Mouse (Mus musculus) midbrain, embryonic 11.5 days (tissue): ENCODE measurements around the gene Nr2f2. TPM values are rescaled to one million over a fixed set of nuclear protein-coding genes. Genes with fewer than 3 reads are reported as not detected.
A peak's percentile ranks its signal among the peaks of the same experiment; 100 is the strongest.

Source experiments
- ATAC-seq: fragments of 200-750 bp; cut with Nextera tagmentation; 2 replicates; pipeline ENCODE4 v1.8.0; 2017; ENCODE audit warnings: moderate TSS enrichment, moderate library complexity; ENCODE audit not compliant: low FRiP score
- DNase-seq: peaks from one replicate; pipeline ENCODE4 v3.0.0; 2015; ENCODE audit warnings: low spot score; ENCODE audit errors: missing footprints
- H3K27ac ChIP-seq: fragments of 300-500 bp; sonication (generic); 2 replicates; pipeline ENCODE4 v1.5.1; 2014; ENCODE audit warnings: low read depth, low read length
- H3K27me3 ChIP-seq: fragments of 300-500 bp; sonication (generic); 2 replicates; pipeline ENCODE4 v1.6.1; 2014; ENCODE audit warnings: mild to moderate bottlenecking, low read length, moderate library complexity, mixed read lengths; ENCODE audit not compliant: control insufficient read depth, insufficient read depth
- H3K36me3 ChIP-seq: fragments of 300-500 bp; sonication (generic); 2 replicates; pipeline ENCODE4 v1.6.1; 2014; ENCODE audit warnings: mild to moderate bottlenecking, low read length, moderate library complexity, mixed read lengths; ENCODE audit not compliant: control insufficient read depth, insufficient read depth
- H3K4me1 ChIP-seq: fragments of 300-500 bp; sonication (generic); 2 replicates; pipeline ENCODE4 v1.6.1; 2014; ENCODE audit warnings: low read length; ENCODE audit not compliant: control insufficient read depth, insufficient read depth
- H3K4me2 ChIP-seq: fragments of 300-500 bp; sonication (generic); 2 replicates; pipeline ENCODE4 v1.6.1; 2014; ENCODE audit warnings: mild to moderate bottlenecking, moderate library complexity
- H3K4me3 ChIP-seq: fragments of 300-500 bp; sonication (generic); 2 replicates; pipeline ENCODE4 v1.5.1; 2014; ENCODE audit warnings: low read depth, low read length
- H3K9ac ChIP-seq: fragments of 300-500 bp; sonication (generic); 2 replicates; pipeline ENCODE4 v1.6.1; 2014; ENCODE audit warnings: low read length
- H3K9me3 ChIP-seq: fragments of 300-500 bp; sonication (generic); 2 replicates; pipeline ENCODE4 v1.6.1; 2016; ENCODE audit warnings: low read length; ENCODE audit not compliant: control insufficient read depth
- WGBS: fragments of 180-500 bp; shearing (Covaris S2); extraction: QIAGEN DNeasy Blood & Tissue Kit; methylation state at CpG from one replicate; pipeline ENCODE4 v1.1.7; 2014; 5-methylcytosine and 5-hydroxymethylcytosine counted together
- polyA plus RNA-seq: library from polyadenylated mRNA; unstranded; fragments of >200 nt; fragmentation: Nextera tagmentation; extraction: Ambion mirVana; gene quantifications from 2 replicates; pipeline ENCODE4 v1.2.1, GENCODE M21; 2014

The Nr2f2 gene
- polyA plus RNA-seq, 1 experiment from 2014 or later, result 114 TPM

- DNase-seq (no peak), ATAC-seq (no peak)
- Histone ChIP-seq H3K36me3 (no peaks in the 10 kb centered on the region; the same call in 1 of the 2 replicates), H3K27me3 (no peaks in the 10 kb centered on the region), H3K9ac (no peak overlapping the region), H3K9me3 (no peaks in the 10 kb centered on the region), H3K4me3 (no peak overlapping the region), H3K27ac (no peak overlapping the region), H3K4me1 (no peaks in the 10 kb centered on the region), H3K4me2 (no peak overlapping the region)
- WGBS, result 85% methylated on average over 2 of the region's 2 CpGs
Observed at GRCm38 (mm10) chr7:70405466-70405865, 38.9 kb upstream of the Nr2f2 start.

- no peak overlapping the region for H3K9ac ChIP-seq
- no peak overlapping the region for H3K4me2 ChIP-seq
- peaks cover 4% of the 10 kb centered on the region; the same call in 1 of the 2 replicates for H3K4me1 ChIP-seq
- ATAC-seq, result no peak
- DNase-seq, result no peak
- no peaks in the 10 kb centered on the region for H3K9me3 ChIP-seq
- no peaks in the 10 kb centered on the region for H3K36me3 ChIP-seq
- no peaks in the 10 kb centered on the region; the same call in 1 of the 2 replicates for H3K27me3 ChIP-seq
- no peak overlapping the region for H3K27ac ChIP-seq
- WGBS, result 87% methylated on average over 4 of the region's 4 CpGs
- no peak overlapping the region for H3K4me3 ChIP-seq
Observed at GRCm38 (mm10) chr7:70382828-70383227, 16.3 kb upstream of the Nr2f2 start.

- ATAC-seq (peak; percentile 92), DNase-seq (peak; percentile 92)
- peaks cover 5% of the 10 kb centered on the region; the same call in 1 of the 2 replicates for H3K4me1 ChIP-seq
- no peak overlapping the region for H3K4me3 ChIP-seq
- no peaks in the 10 kb centered on the region; the same call in 1 of the 2 replicates for H3K27me3 ChIP-seq
- H3K36me3 ChIP-seq, result no peaks in the 10 kb centered on the region
- no peak overlapping the region for H3K9ac ChIP-seq
- WGBS, result 52% methylated on average over 14 of the region's 14 CpGs
- no peaks in the 10 kb centered on the region for H3K9me3 ChIP-seq
- H3K27ac ChIP-seq, result no peak overlapping the region; the same call in 1 of the 2 replicates
- no peak overlapping the region for H3K4me2 ChIP-seq
Observed at GRCm38 (mm10) chr7:70381409-70382244, 15.1 kb upstream of the Nr2f2 start.

GRCm38 (mm10) chr7:70380943-70381342 is 14.4 kb upstream of the Nr2f2 start:
- peaks cover 7% of the 10 kb centered on the region; the same call in 1 of the 2 replicates for H3K4me1 ChIP-seq
- no peak overlapping the region for H3K9ac ChIP-seq
- 75% methylated on average over 3 of the region's 3 CpGs for whole genome bisulfite sequencing
- H3K9me3 ChIP-seq, result no peaks in the 10 kb centered on the region
- H3K4me2 ChIP-seq, result no peak overlapping the region
- DNase-seq (no peak), ATAC-seq (no peak)
- H3K27ac ChIP-seq, result no peak overlapping the region
- H3K4me3 ChIP-seq, result no peak overlapping the region
- no peaks in the 10 kb centered on the region for H3K36me3 ChIP-seq
- H3K27me3 ChIP-seq, result no peaks in the 10 kb centered on the region; the same call in 1 of the 2 replicates

DNA sequence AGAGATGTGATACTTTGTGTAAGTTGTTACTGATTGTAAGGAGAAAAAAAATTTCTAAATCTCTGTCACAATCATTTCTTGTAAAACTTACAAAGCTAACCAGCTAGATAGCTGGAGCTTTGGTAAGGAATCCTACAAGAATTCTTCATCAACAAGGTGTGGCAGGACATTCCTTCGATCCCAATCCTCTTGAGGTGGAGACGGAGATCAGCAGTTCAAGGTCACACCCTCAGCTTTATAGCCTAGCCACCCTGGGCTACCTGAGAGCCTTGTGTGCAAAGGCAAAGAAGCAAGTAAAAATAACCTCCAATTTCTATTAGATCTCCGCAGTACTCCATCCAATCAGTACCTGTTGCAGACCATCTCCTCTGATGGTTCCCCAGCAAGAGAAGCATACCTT is 13.7 kb upstream of the Nr2f2 start:
- Histone ChIP-seq H3K27ac (no peak overlapping the region), H3K4me1 (peaks cover 7% of the 10 kb centered on the region; the same call in 1 of the 2 replicates), H3K36me3 (no peaks in the 10 kb centered on the region), H3K27me3 (no peaks in the 10 kb centered on the region; the same call in 1 of the 2 replicates), H3K4me3 (no peak overlapping the region), H3K4me2 (no peak overlapping the region), H3K9me3 (no peaks in the 10 kb centered on the region), H3K9ac (no peak overlapping the region)
- DNase-seq (no peak), ATAC-seq (no peak)
- WGBS, result 87% methylated on average over 3 of the region's 3 CpGs

GRCm38 (mm10) chr7:70370552-70371262 is 4.2 kb upstream of the Nr2f2 start:
- H3K27ac ChIP-seq, result peak overlapping the region; percentile 90
- H3K4me1 ChIP-seq, result peaks cover 21% of the 10 kb centered on the region

DNA sequence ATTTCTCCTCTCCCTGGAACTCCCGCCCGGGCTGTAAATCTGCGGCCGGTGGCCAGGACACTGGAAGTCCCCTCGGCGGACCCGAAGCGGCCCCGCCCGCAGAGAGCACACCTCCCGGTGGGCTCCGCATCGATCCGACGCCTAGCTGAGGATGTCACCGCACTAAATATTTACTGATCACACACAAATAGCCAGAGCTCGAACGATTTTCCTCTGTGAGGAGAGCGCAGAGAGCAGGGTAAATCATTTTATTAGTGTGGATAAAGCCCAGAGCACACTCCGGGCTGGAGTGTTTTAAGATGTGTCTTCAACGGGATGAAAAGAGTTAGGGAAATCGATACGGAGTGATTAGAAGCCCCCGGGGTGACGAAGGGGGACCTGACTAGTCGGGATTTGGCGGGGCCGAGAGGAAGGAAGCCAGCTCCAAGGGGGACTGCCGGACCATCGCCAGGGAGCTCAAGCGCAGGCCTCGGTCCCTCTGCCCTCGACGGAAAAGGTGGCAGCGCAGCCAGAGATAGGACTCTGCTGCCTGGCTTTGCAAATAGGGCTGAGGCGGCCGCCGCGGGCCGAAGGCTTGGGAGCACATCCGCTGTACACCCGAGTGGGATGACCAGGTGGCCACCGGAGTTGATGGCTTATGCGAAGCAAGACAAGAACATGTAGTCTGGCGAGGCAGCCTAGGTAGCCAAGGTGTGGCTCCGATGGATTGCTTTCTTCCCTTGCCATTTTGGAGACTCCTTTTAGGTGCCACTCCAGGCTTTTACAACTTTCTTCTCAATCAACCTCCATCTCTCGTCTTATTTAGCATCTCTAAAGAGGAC is 3.4 kb upstream of the Nr2f2 start:
- WGBS, result under 1% methylated on average over 47 of the region's 47 CpGs
- Histone ChIP-seq H3K9me3 (no peaks in the 10 kb centered on the region), H3K27me3 (peaks cover 50% of the 10 kb centered on the region), H3K4me1 (peaks cover 21% of the 10 kb centered on the region), H3K4me2 (peak overlapping the region; percentile 71), H3K36me3 (no peaks in the 10 kb centered on the region), H3K9ac (peak overlapping the region; percentile 67), H3K4me3 (peak overlapping the region; percentile 34), H3K27ac (peak overlapping the region; percentile 90)
- ATAC-seq (peak; percentile 15; the same call in 1 of the 2 replicates), DNase-seq (peak; percentile 96)

More at GRCm38 (mm10) chr7:70370552-70371262, 4.2 kb upstream of the Nr2f2 start:
- 2% methylated on average over 18 of the region's 18 CpGs for WGBS
- peak overlapping the region; percentile 67 for H3K9ac ChIP-seq
- H3K27me3 ChIP-seq, result peaks cover 50% of the 10 kb centered on the region
- H3K4me2 ChIP-seq, result peak overlapping the region; percentile 71
- ATAC-seq (0 out of 2 replicates have a peak, but pooled peaks have one; percentile 1), DNase-seq (peak; percentile 92)
- peak overlapping the region; percentile 34 for H3K4me3 ChIP-seq
- no peaks in the 10 kb centered on the region for H3K36me3 ChIP-seq
- no peaks in the 10 kb centered on the region for H3K9me3 ChIP-seq

GRCm38 (mm10) chr7:70369061-70369730 is 2.7 kb upstream of the Nr2f2 start:
- H3K4me3 ChIP-seq, result peak overlapping the region; percentile 34
- WGBS, result under 1% methylated on average over 37 of the region's 37 CpGs
- H3K9ac ChIP-seq, result peak overlapping the region; percentile 67
- peak overlapping the region; percentile 71 for H3K4me2 ChIP-seq
- H3K36me3 ChIP-seq, result no peaks in the 10 kb centered on the region
- H3K27me3 ChIP-seq, result peaks cover 50% of the 10 kb centered on the region
- DNase-seq, result peak; percentile 95
- peak; percentile 74 for ATAC-seq
- no peaks in the 10 kb centered on the region for H3K9me3 ChIP-seq
- H3K27ac ChIP-seq, result peak overlapping the region; percentile 90
- peaks cover 21% of the 10 kb centered on the region for H3K4me1 ChIP-seq
